Mouse (Mus musculus): ENCODE data around the gene Camsap2. TPM values are rescaled to one million over a fixed set of nuclear protein-coding genes. Genes with fewer than 3 reads are reported as not detected.

The Camsap2 gene
- total RNA-seq, 2 experiments from 2014 or later: 137 to 142 TPM

- Histone ChIP-seq H3K27ac (peak overlapping the region; percentile 47), H3K4me3 (no peak overlapping the region)
- intact Hi-C loops (cut with DNase I): no loop called here
- TF ChIP-seq CTCF (IDR thresholded peaks at IDR 0.05): no peak
- peak in 1 of 2 experiments; percentile 23 for DNase-seq (ENCODE audit: extremely low spot score in 1 of 2, low spot score in 2 of 2)
Measured at GRCm38 (mm10) chr1:136362567-136362966, 16.7 kb upstream of the Camsap2 start.

DNA sequence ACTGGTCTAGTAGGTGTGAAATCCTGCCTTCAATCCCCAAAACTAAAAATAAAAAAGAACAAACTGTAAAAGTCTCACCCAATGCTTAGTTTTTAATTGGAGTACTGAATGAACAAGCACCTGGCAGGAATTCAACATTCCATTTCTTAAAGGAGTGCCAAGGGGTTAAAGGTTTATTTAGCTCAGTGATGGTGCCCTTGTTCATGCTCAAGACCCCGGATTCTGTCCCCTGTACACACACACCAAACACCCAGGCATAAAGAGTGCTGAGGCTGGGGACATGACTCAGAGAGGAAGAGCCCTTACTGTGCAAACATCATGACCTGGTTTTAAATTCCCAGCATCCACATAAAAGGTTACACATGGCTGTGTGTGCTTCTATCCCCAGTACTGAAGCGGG is 15.5 kb upstream of the Camsap2 start:
- Histone ChIP-seq H3K27ac (no peak overlapping the region), H3K4me3 (no peak overlapping the region)
- no peak for DNase-seq (ENCODE audit: extremely low spot score in 1 of 2, low spot score in 2 of 2)
- TF ChIP-seq CTCF (IDR thresholded peaks at IDR 0.05): no peak
- intact Hi-C loops (cut with DNase I): no loop called here

DNA sequence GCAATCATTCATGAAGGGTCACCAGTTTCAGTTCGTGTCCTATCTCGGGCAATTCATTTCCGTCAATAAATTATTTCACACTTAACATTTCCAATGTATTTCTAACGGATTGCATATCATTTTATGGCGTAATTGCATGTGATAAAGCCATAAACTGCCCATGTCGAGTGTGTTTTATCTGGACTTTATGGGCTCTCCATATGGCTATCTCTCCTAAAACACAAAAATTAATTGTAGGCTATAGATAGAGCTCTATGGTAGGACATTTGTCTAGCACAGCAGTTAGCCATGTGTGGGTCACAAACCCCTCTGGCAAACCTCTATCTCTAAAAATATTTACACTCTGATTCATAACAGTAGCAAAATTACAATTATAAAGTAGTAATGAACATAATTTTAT is 15.0 kb upstream of the Camsap2 start:
- Histone ChIP-seq H3K27ac (no peak overlapping the region), H3K4me3 (no peak overlapping the region)
- TF ChIP-seq CTCF (IDR thresholded peaks at IDR 0.05): no peak
- intact Hi-C loops (cut with DNase I): no loop called here
- no peak for DNase-seq (ENCODE audit: extremely low spot score in 1 of 2, low spot score in 2 of 2)

DNA sequence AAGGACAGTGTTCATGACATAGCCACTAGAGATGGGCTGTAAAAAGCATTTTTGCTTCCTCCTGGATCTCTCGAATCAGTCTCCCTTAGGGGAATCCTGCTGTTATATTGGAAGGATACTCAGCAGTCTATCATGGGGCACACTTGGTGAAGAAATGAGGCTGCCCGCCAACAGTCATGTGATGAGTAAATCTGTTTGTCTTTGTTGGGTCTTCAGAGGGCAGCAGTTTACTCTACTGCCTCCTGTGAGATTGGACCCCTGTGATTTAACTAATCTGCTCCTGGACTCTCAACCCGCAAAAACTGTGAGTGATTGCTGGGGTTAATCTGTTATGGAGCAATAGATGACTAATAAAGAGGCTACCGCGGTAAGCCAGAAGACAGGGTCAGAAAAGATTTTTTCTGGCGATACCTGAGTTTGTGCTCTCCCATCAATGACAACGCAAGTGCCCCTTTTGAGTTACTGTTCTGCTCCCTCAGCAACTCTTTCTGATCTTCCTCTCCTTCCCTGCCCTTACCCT is 13.0 kb upstream of the Camsap2 start:
- intact Hi-C loops (cut with DNase I): no loop called here
- no peak overlapping the region for H3K4me3 ChIP-seq
- TF ChIP-seq CTCF (IDR thresholded peaks at IDR 0.05): no peak
- no peak overlapping the region for H3K27ac ChIP-seq
- no peak for DNase-seq (ENCODE audit: extremely low spot score in 1 of 2, low spot score in 2 of 2)

- intact Hi-C loops (cut with DNase I): no loop called here
- no peak for TF ChIP-seq CTCF (IDR thresholded peaks at IDR 0.05)
- no peak for DNase-seq (ENCODE audit: extremely low spot score in 1 of 2, low spot score in 2 of 2)
- Histone ChIP-seq H3K27ac (no peak overlapping the region), H3K4me3 (no peak overlapping the region)
Measured at GRCm38 (mm10) chr1:136355651-136356050, 9.7 kb upstream of the Camsap2 start.

DNA sequence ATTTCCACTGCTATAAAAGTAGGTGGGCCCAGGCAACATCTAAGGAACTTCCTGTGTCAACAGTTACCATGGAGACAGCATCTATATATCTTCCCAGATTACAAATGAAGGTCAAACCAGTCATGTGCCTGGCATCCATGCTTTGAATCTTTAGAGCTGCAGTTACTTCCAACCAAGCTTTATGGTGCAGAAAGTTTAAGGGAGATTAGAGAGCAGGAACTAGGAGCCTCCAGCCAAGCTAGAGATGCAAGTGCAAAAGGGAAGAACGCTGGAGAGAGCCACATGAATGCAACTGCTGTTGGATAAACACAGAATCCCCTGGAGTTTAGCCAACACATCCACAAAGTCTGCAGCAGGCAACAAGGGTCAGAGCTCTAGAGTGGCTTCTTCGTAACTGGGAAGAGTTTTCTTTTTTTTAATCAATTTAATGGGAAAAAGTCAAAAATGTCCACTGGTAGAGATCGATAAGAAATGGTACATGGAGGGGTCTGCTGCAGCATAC is 4.8 kb upstream of the Camsap2 start:
- no peak overlapping the region for H3K27ac ChIP-seq
- no peak for TF ChIP-seq CTCF (IDR thresholded peaks at IDR 0.05)
- DNase-seq (ENCODE audit: extremely low spot score in 1 of 2, low spot score in 2 of 2): no peak
- intact Hi-C loops (cut with DNase I): no loop called here
- no peak overlapping the region for H3K4me3 ChIP-seq

DNA sequence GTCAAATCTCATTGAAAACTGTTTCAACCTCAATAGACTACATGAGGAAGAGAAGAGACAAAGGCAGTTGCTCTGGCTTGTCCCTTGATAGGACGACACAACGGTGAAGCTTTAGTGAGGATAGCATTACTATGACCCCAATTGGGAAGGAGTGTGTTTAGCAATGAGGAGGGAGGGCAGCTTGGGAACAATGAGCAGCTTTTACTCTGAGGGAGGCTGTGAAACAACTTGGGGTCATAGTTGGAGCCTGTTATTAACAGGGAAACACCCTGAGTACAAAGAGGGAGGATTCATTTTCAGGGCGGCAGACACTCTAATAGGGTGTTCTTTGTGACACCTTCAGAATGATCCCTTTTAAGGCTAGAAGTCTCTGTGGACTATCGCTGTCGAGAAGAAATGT is 2.2 kb upstream of the Camsap2 start:
- intact Hi-C loops (cut with DNase I): no loop called here
- Histone ChIP-seq H3K27ac (no peak overlapping the region), H3K4me3 (no peak overlapping the region)
- no peak for TF ChIP-seq CTCF (IDR thresholded peaks at IDR 0.05)
- no peak for DNase-seq (ENCODE audit: extremely low spot score in 1 of 2, low spot score in 2 of 2)

GRCm38 (mm10) chr1:136347140-136347539 is 1.2 kb upstream of the Camsap2 start:
- no peak for DNase-seq (ENCODE audit: extremely low spot score in 1 of 2, low spot score in 2 of 2)
- no peak overlapping the region for H3K4me3 ChIP-seq
- no peak overlapping the region for H3K27ac ChIP-seq
- intact Hi-C loops (cut with DNase I): no loop called here
- no peak for TF ChIP-seq CTCF (IDR thresholded peaks at IDR 0.05)

GRCm38 (mm10) chr1:136346373-136347035 is 600 bp upstream of the Camsap2 start:
- intact Hi-C loops (cut with DNase I): loop anchor here (1.0 kb wide), 1 partner anchor 69 kb away; the partner anchor contains the start of gene Ddx59
- DNase-seq (ENCODE audit: extremely low spot score in 1 of 2, low spot score in 2 of 2): no peak
- Histone ChIP-seq H3K4me3 (peak overlapping the region; percentile 99), H3K27ac (peak overlapping the region; percentile 99)
- no peak; the same call in 1 of the 2 replicates for TF ChIP-seq CTCF (IDR thresholded peaks at IDR 0.05)

DNA sequence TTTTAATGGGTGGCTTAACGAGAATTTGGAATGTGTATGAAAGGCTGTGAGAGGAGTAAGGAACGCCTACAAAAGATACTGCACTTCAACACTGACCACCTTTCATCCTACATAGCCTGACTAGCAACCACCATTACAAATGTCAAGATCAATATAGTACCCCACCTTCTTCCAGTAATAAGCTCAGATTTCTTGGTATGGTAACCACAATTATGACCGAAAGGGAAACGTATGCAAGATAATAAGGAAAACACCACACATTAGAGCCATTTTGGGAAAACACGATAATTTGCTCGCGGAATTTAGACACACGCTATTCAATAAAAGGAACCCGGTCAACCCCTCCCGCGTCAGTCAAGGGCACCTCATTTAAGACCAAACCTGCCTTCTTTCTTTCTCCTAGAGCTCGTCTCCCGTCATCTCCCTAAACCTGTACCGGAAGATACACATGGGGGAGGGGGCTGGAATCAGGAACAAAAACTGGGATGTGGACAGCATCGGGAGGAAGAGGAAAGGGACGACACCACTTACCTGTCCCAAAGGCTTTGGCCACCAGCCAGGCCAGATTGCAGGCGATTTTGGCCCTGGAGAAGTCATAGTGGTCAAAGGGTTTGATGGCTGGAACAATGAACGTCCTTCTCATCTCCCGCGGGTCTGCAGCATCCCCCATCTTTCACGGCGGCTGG is 993 bp downstream of the Camsap2 start:
- intact Hi-C loops (cut with DNase I): loop anchor here (2.0 kb wide), 1 partner anchor 56 kb away; no protein-coding TSS in a partner anchor
- DNase-seq (ENCODE audit: extremely low spot score in 1 of 2, low spot score in 2 of 2): peak in 1 of 2 experiments; percentile 41
- TF ChIP-seq CTCF (IDR thresholded peaks at IDR 0.05): no peak

DNA sequence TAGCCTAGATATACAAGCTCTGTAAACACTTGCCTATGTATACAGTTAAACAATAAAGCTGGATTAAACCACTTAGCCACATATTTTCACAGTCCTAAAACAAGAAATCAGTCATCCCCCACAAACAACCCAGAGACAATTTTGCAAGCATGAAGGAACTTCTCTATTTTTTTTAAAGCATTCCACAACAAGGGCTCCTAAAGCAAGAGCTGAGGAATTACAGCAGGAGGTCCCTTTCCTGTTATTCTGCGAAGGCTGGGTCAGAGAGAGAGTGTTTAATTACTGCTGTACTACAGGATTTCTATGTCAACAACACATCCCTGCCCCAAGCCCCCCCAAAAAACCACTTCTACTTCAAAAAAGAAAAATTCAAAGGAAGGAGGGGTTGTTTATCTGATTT is 1.6 kb downstream of the Camsap2 start:
- peak overlapping the region; percentile 99 for H3K27ac ChIP-seq

More for the DNA sequence above, 993 bp downstream of the Camsap2 start:
- Histone ChIP-seq H3K4me3 (peak overlapping the region; percentile 99), H3K27ac (peak overlapping the region; percentile 99)

DNA sequence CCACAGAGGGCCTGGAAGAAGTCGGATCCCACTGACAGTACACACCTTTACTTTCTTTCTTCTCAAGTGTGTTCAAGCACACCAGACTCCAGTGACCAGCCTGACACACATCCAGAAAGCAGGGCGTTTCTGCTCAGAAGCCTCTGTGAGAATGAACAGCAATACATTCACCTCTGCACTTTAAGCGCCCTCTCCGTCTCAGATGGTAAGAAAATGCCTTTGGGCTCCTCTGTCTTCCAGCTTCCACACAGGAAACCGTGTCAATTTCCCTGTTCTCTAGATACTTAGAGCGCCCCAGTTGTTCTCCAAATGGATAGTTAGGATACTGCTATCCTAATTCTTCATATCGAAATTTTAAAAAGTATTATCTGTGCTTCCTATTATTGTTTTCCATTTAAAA is 2.2 kb downstream of the Camsap2 start:
- no peak for DNase-seq (ENCODE audit: extremely low spot score in 1 of 2, low spot score in 2 of 2)
- intact Hi-C loops (cut with DNase I): loop anchor here (2.0 kb wide), 1 partner anchor 55 kb away; no protein-coding TSS in a partner anchor
- Histone ChIP-seq H3K4me3 (peak overlapping the region; percentile 99), H3K27ac (0 out of 2 replicates have a peak overlapping the region, but pooled peaks have one; percentile 1)
- no peak for TF ChIP-seq CTCF (IDR thresholded peaks at IDR 0.05)

More for the DNA sequence above, 1.6 kb downstream of the Camsap2 start:
- no peak for TF ChIP-seq CTCF (IDR thresholded peaks at IDR 0.05)
- DNase-seq (ENCODE audit: extremely low spot score in 1 of 2, low spot score in 2 of 2): no peak
- intact Hi-C loops (cut with DNase I): loop anchor here (2.0 kb wide), 1 partner anchor 55 kb away; no protein-coding TSS in a partner anchor
- peak overlapping the region; percentile 99 for H3K4me3 ChIP-seq
